Mouse (Mus musculus) heart, postnatal 0 days (tissue): Measurements from ENCODE around the gene Myzap. TPM values are rescaled to one million over a fixed set of nuclear protein-coding genes. Genes with fewer than 3 reads are reported as not detected.

Experiments
- ATAC-seq: fragments of 200-750 bp; cut with Nextera tagmentation; 2 replicates; pipeline ENCODE4 v1.8.0; 2017; ENCODE audit warnings: low read depth, moderate number of reproducible peaks, moderate library complexity; ENCODE audit not compliant: insufficient read depth
- DNase-seq: peaks from one replicate; pipeline ENCODE4 v3.0.0-alpha.2; 2016; ENCODE audit warnings: low spot score
- H3K27ac ChIP-seq: fragments of 300-500 bp; sonication (generic); 2 replicates; pipeline ENCODE4 v1.5.1; 2014; ENCODE audit warnings: low read depth, mild to moderate bottlenecking
- H3K27me3 ChIP-seq: fragments of 300-500 bp; sonication (generic); 2 replicates; pipeline ENCODE4 v1.6.1; 2014; ENCODE audit warnings: low read length, mixed read lengths; ENCODE audit not compliant: control insufficient read depth, insufficient read depth
- H3K36me3 ChIP-seq: fragments of 300-500 bp; sonication (generic); replicated peaks from 2 replicates; pipeline ENCODE4 v1.6.1; 2014; ENCODE audit warnings: low read length, mixed read lengths; ENCODE audit not compliant: control insufficient read depth, insufficient read depth
- H3K4me1 ChIP-seq: fragments of 300-500 bp; sonication (generic); 2 replicates; pipeline ENCODE4 v1.6.1; 2014; ENCODE audit warnings: antibody characterized with exemption; ENCODE audit not compliant: control insufficient read depth, insufficient read depth
- H3K4me2 ChIP-seq: fragments of 300-500 bp; sonication (generic); 2 replicates; pipeline ENCODE4 v1.6.1; 2014; ENCODE audit warnings: low read depth, mild to moderate bottlenecking, low read length, moderate library complexity
- H3K4me3 ChIP-seq: fragments of 300-500 bp; sonication (generic); 2 replicates; pipeline ENCODE4 v1.5.1; 2014; ENCODE audit warnings: low read depth, low read length
- H3K9ac ChIP-seq: fragments of 300-500 bp; sonication (generic); replicated peaks from 2 replicates; pipeline ENCODE4 v1.6.1; 2014; ENCODE audit warnings: low read depth, low read length, mixed read lengths
- H3K9me3 ChIP-seq: fragments of 300-500 bp; sonication (generic); replicated peaks from 2 replicates; pipeline ENCODE4 v1.6.1; 2016; ENCODE audit warnings: low read length; ENCODE audit not compliant: control insufficient read depth
- CTCF ChIP-seq: IDR thresholded peaks from 2 replicates; pipeline ENCODE4 v1.5.1; 2016; ENCODE audit warnings: antibody characterized with exemption, control low read depth, low read depth
- EP300 ChIP-seq: IDR thresholded peaks from 2 replicates; pipeline ENCODE4 v1.6.1; 2016; ENCODE audit warnings: antibody characterized with exemption, low read depth
- WGBS: fragments of 180-500 bp; shearing (Covaris S2); extraction: QIAGEN DNeasy Blood & Tissue Kit; methylation state at CpG from one replicate; pipeline ENCODE4 v1.1.7; 2014; 5-methylcytosine and 5-hydroxymethylcytosine counted together
- polyA plus RNA-seq: library from polyadenylated mRNA; unstranded; fragments of >200 nt; fragmentation: Nextera tagmentation; extraction: Ambion mirVana; gene quantifications from 2 replicates; pipeline ENCODE4 v1.2.1, GENCODE M21; 2015
- total RNA-seq: library from RNA; depleted of rRNA; stranded (reverse); fragments of >200 nt; gene quantifications from 2 replicates; pipeline ENCODE4 v1.2.3, GENCODE M21; 2014; ENCODE audit warnings: low replicate concordance

Gene Myzap
- total and polyA plus RNA-seq, 2 experiments from 2014 or later: 196 to 341 TPM

DNA sequence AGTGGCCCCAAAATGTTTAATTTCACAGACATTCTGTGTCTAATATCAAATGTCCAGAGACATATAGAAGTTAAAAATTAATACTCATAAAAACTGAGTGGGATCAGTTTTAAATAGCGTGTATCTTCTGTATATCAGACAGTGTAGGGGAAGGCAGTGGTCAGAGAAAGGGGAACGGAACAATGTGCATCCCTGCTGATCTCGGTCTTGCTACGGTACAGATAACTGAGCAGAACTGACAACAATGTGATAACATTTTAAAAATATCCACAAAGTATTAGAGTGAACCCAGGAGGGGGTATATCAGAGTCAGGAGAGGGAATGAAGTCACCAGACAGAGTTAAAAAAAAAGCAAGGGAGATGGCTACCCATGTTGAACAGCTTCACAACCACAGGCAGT, 74.7 kb downstream of the Myzap start:
- WGBS: 32% methylated on average over 4 of the region's 4 CpGs
- Histone ChIP-seq H3K9me3 (no peaks in the 10 kb centered on the region), H3K9ac (no peak overlapping the region), H3K27ac (no peak overlapping the region), H3K4me3 (no peak overlapping the region), H3K27me3 (no peaks in the 10 kb centered on the region), H3K4me1 (no peaks in the 10 kb centered on the region), H3K36me3 (peaks cover 60% of the 10 kb centered on the region), H3K4me2 (no peak overlapping the region)
- DNase-seq (no peak), ATAC-seq (no peak)
- no peak for TF ChIP-seq CTCF
- no peak for TF ChIP-seq EP300

DNA sequence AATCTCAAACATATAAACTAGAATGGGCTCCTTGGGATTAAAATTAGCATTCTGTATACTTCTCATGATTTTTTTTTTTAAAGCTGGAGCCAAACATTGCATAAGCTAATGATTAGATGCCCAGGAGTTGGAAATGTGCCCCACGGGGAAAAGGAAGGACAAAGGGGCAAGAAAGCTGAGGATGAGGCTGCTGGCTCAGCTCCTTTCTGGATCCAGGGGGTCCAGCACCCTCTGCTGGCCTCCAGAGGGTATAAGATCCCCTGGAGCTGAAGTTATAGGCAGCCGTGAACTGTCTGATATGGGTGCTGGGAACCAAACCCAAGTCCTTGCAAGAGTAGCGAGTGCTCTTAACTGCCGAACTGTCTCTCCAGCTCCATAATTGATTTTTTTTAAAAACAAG, 76.3 kb downstream of the Myzap start:
- peaks cover 61% of the 10 kb centered on the region for H3K36me3 ChIP-seq
- ATAC-seq: no peak
- DNase-seq: no peak
- TF ChIP-seq CTCF: 0 out of 2 replicates have a peak, but pooled peaks have one; percentile 12
- no peak for TF ChIP-seq EP300
- no peak overlapping the region for H3K9ac ChIP-seq
- no peaks in the 10 kb centered on the region for H3K4me1 ChIP-seq
- H3K27ac ChIP-seq: no peak overlapping the region
- 90% methylated on average over 4 of the region's 4 CpGs for WGBS
- H3K4me3 ChIP-seq: no peak overlapping the region
- H3K27me3 ChIP-seq: no peaks in the 10 kb centered on the region
- H3K4me2 ChIP-seq: no peak overlapping the region
- no peaks in the 10 kb centered on the region for H3K9me3 ChIP-seq

DNA sequence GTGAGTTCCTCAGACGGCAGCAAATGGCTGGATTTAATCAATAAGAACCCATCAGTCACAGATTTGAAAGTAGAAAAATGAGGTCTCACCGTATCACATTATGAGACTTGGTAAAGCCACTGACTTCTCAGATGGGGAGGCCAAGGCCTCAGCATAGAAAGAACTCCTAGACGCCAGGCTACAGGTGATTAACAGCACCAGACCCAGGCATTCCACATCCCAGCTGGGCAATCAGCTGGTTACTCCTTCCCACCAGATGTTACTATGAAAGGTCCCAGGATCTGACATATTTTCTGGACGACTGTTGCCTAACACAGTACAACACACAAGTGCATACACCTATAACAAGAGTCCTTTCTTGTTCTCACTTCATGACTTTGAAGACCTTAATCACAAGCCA, 78.6 kb downstream of the Myzap start:
- no peak overlapping the region for H3K4me2 ChIP-seq
- ATAC-seq (no peak), DNase-seq (no peak)
- H3K27ac ChIP-seq: no peak overlapping the region
- H3K4me1 ChIP-seq: no peaks in the 10 kb centered on the region
- no peaks in the 10 kb centered on the region for H3K9me3 ChIP-seq
- peaks cover 67% of the 10 kb centered on the region for H3K36me3 ChIP-seq
- H3K27me3 ChIP-seq: no peaks in the 10 kb centered on the region
- H3K9ac ChIP-seq: no peak overlapping the region
- H3K4me3 ChIP-seq: no peak overlapping the region
- no peak for TF ChIP-seq CTCF
- no peak for TF ChIP-seq EP300
- WGBS: 82% methylated on average over 4 of the region's 4 CpGs

DNA sequence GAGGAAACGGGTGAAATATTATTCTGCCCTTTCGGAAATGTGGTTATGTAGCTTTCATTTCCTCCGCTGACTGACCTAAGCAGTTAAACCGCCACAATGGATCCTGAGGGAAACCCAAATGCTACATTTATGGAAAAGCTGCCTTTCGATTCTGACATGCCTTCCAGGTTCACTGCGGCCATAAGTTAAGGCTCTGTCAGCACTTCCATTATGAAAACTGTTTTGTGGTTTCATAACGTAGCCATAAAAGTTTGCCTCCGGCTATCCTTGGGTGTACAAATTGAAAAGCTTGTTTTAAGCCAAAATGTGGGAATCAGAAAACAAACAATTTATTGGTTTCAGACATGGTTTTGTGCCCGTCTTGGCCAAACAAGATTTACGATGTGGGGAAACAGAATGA, 79.3 kb downstream of the Myzap start:
- no peak for ATAC-seq
- 88% methylated on average over 10 of the region's 10 CpGs for WGBS

DNA sequence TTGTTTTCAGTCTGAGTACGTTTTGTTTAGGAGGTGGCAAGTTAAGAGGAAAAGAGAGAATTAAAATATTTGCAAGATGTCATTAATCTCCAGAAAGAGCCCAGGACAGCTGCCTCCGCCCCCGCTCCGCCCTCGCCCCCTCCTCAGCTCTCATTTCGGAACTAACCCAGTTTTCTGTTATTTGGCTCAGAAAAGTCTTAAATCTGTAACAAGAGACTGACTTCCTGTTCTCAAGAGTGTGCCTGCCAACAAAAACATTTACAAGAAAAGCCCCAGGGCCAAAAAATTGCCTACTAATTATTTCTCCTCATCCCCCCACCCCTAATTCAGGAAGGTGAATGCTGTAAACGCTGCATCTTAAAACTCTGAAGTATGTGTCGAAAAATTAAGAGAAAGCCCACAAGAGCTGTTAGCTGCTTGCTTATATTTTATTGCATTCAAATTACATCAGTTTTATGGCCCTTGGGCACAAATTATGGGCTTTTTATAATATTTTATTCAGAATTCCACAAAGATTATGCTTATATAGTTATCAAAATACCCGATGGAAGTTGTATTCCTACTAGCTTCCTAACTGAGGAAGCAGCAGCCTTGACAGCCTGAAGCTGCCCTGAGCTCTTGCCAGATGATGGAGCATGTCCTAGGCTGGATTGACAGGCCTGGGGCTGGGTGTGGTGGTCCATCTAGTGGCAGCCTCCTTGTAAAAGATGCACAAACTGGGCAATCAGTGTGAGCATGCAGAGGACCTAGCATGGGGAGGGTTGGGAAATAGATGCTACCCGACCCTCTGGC, 93.6 kb downstream of the Myzap start:
- H3K4me3 ChIP-seq: no peak overlapping the region
- DNase-seq: peak; percentile 32
- WGBS: 55% methylated on average over 10 of the region's 10 CpGs
- ATAC-seq: no peak
- no peaks in the 10 kb centered on the region for H3K9me3 ChIP-seq
- no peaks in the 10 kb centered on the region for H3K27me3 ChIP-seq
- H3K9ac ChIP-seq: no peak overlapping the region
- peak overlapping the region; percentile 15; the same call in 1 of the 2 replicates for H3K27ac ChIP-seq
- H3K36me3 ChIP-seq: no peaks in the 10 kb centered on the region; the same call in 1 of the 2 replicates
- H3K4me2 ChIP-seq: no peak overlapping the region
- TF ChIP-seq EP300 (no peak), CTCF (0 out of 2 replicates have a peak, but pooled peaks have one; percentile 6)
- H3K4me1 ChIP-seq: no peaks in the 10 kb centered on the region

More for the DNA sequence above, 79.3 kb downstream of the Myzap start:
- peaks cover 67% of the 10 kb centered on the region for H3K36me3 ChIP-seq
- H3K9me3 ChIP-seq: no peaks in the 10 kb centered on the region
- no peaks in the 10 kb centered on the region for H3K27me3 ChIP-seq
- H3K4me1 ChIP-seq: no peaks in the 10 kb centered on the region
- no peak overlapping the region for H3K4me3 ChIP-seq
- H3K27ac ChIP-seq: no peak overlapping the region
- DNase-seq: no peak
- H3K4me2 ChIP-seq: no peak overlapping the region
- H3K9ac ChIP-seq: no peak overlapping the region
- TF ChIP-seq EP300 (no peak), CTCF (no peak)
